Mouse (Mus musculus) lung, adult 2 months (tissue): Measurements from ENCODE around the gene Olfr1378. TPM values are rescaled to one million over a fixed set of nuclear protein-coding genes. Genes with fewer than 3 reads are reported as not detected.

ENCODE experiments used
- DNase-seq: peaks from one replicate; pipeline ENCODE4 v3.0.0; 2022
- H3K4me1 ChIP-seq: fragments of 200-500 bp; 2 replicates; pipeline ENCODE4 v1.6.1; 2011; ENCODE audit warnings: low read length; ENCODE audit not compliant: control insufficient read depth, insufficient read depth
- H3K4me3 ChIP-seq: fragments of 200-500 bp; replicated peaks from 2 replicates; pipeline ENCODE3; 2011; ENCODE audit warnings: low read depth, mild to moderate bottlenecking, control low read depth, low read length; ENCODE audit errors: extremely low read depth
- CTCF ChIP-seq: fragments of 200-500 bp; IDR thresholded peaks from 2 replicates; pipeline ENCODE4 v1.5.1; 2011; ENCODE audit warnings: mild to moderate bottlenecking, low read length, control low read depth; ENCODE audit not compliant: insufficient read depth
- POLR2A ChIP-seq: fragments of 200-500 bp; IDR thresholded peaks from 2 replicates; pipeline ENCODE4 v1.6.1; 2011; ENCODE audit warnings: low read depth, mild to moderate bottlenecking, control low read depth, low read length, borderline replicate concordance; ENCODE audit errors: extremely low read depth
- WGBS: fragments of 180-500 bp; shearing (Covaris S2); methylation state at CpG from one replicate; pipeline ENCODE4 v1.1.7; 2018; 5-methylcytosine and 5-hydroxymethylcytosine counted together
- polyA plus RNA-seq: library from polyadenylated mRNA; depleted of rRNA; stranded (reverse); fragments of >200 nt; gene quantifications from 2 replicates; pipeline ENCODE4 v1.2.3, GENCODE M21; 2012; rRNA removed

The Olfr1378 gene
- polyA plus RNA-seq, 1 experiment, result not detected

DNA sequence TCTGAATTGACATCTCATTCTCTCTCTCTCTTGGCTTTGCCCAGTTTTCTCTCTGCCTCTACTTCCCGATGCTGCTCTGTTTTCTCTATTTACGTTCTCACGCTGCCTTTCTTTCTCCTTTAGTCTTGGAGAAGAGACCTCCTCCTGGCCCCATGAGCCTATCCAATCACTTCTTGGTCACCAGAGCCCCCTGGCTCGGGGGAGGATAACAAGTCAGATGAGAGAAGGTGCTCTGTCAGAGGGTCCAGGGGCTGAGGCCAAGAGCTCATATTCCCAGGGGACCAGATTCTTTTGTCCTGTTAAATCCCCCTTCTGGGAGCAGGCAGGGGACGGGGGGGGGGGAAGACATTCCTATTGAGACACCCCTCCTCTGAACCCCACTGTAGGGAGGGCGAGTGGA, 12.7 kb upstream of the Olfr1378 start, which contains the start of gene Prop1:
TSS of gene Prop1 (minus strand) at position 101 of the 400 bp plus-strand sequence.
- no peak for TF ChIP-seq CTCF
- no peak for TF ChIP-seq POLR2A
- DNase-seq, result no peak
- Histone ChIP-seq H3K4me3 (no peak within 1 kb of the TSS), H3K4me1 (no peaks in the 10 kb centered on the region)
- 72% methylated on average over 6 of the region's 6 CpGs for WGBS

DNA sequence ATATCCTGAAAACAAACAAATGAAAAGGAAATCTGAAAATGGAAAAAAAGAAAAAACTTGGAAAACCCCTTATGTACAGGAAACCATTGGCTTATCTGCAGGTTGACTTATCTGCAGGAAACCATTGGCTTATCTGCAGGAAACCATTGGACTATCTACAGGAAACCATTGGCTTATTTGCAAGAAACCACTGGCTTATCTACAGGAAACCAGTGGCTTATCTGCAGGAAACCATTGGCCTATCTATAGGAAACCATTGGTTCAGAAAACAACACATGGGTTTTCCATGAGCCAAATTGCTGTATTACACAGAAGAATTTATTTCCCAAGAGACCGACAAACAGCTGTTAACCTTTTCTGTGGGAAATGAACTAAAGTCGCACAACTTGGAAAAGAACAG, 1.4 kb upstream of the Olfr1378 start:
- WGBS, result 38% methylated on average over 2 of the region's 2 CpGs
- no peak for TF ChIP-seq POLR2A
- TF ChIP-seq CTCF, result no peak
- no peak overlapping the region for H3K4me3 ChIP-seq
- no peak for DNase-seq
- no peaks in the 10 kb centered on the region for H3K4me1 ChIP-seq

DNA sequence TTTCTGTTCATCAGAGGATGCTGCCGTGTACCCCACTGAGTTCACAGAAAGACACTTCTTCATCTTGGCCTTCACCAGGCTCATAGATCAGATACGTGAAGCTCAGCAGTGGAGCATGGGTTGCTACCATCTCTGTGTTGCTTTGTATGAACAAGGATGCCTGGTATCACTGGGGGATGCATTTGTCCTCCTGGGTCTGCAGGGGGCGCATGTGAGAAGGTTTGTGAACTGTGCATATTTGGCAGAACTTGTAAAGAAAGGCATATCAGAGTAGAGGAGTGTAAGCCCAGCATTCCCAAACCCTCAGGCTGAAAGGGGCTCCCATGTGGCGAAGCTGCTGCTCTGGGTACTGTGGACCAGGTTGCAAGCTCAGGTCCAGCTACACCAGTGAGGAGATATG, 10.9 kb downstream of the Olfr1378 start:
- H3K4me3 ChIP-seq, result no peak overlapping the region
- WGBS, result 70% methylated on average over 4 of the region's 4 CpGs
- no peak for DNase-seq
- TF ChIP-seq CTCF (no peak), POLR2A (no peak)
- H3K4me1 ChIP-seq, result no peaks in the 10 kb centered on the region

DNA sequence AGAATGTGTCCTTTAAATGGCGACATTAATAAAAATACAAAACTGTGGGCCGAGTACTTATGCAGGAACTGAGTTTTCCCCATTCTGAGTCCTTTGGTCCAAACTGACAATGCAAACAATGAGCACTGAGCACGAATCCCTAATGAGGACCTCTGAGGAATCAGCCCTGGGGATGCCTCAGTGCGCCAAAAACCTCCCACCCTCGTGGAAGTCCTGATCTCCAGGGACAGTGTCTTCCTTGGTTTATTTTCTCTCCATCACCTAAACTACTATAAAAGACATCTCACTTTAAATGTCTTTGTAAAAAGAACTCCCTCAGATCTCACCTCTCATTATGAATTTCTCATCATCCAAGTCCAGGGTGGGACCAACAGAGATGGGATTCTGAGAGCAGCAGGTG, 15.3 kb downstream of the Olfr1378 start, which contains the start of gene Olfr1377:
TSS of gene Olfr1377 (plus strand) at position 301 of the 400 bp plus-strand sequence.
- WGBS, result 56% methylated on average over 5 of the region's 5 CpGs
- DNase-seq, result no peak
- H3K4me1 ChIP-seq, result no peaks in the 10 kb centered on the region
- H3K4me3 ChIP-seq, result no peak within 1 kb of the TSS
- TF ChIP-seq POLR2A, result no peak
- no peak for TF ChIP-seq CTCF

GRCm38 (mm10) chr11:51003296-51003695, 37.0 kb downstream of the Olfr1378 start, which contains the start of gene Olfr51:
Gene Olfr51 (plus strand): TSS chr11:51003596.
- H3K4me3 ChIP-seq, result no peak within 1 kb of the TSS
- TF ChIP-seq POLR2A, result no peak
- TF ChIP-seq CTCF, result no peak
- H3K4me1 ChIP-seq, result no peaks in the 10 kb centered on the region
- no peak for DNase-seq
- 66% methylated on average over 5 of the region's 5 CpGs for WGBS

DNA sequence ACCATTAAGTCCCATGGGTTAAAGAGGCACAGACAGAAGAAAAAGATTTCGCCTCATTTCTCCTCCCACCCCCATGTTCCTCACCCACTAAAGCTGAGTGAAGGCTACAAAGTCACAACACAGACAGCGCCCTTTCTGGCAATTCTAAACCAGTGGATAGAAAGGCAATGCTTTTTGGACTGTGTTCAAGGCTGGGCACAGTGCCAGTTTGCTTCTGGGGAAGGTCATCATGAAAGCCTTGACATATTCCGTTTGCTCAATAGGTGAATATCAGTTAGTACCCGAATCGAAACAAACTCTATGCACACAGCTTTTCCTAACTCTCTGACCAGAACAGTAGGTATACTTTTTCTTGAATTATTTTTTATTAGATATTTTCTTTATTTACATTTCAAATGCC, 45.5 kb downstream of the Olfr1378 start:
- Histone ChIP-seq H3K4me3 (no peak overlapping the region), H3K4me1 (no peaks in the 10 kb centered on the region)
- TF ChIP-seq POLR2A (no peak), CTCF (no peak)
- DNase-seq, result no peak
- WGBS, result 44% methylated on average over 5 of the region's 5 CpGs

- Histone ChIP-seq H3K4me1 (no peaks in the 10 kb centered on the region), H3K4me3 (no peak within 1 kb of the TSS)
- no peak for TF ChIP-seq POLR2A
- no peak for TF ChIP-seq CTCF
- no peak for DNase-seq
- 50% methylated on average over 1 of the region's 1 CpGs for WGBS
These were observed 47.6 kb downstream of the Olfr1378 start, which contains the start of gene Olfr54 for GRCm38 (mm10) chr11:51013936-51014335. Gene Olfr54 (plus strand): TSS chr11:51014236.

- DNase-seq, result no peak
- WGBS, result 47% methylated on average over 2 of the region's 2 CpGs
- TF ChIP-seq CTCF (no peak), POLR2A (no peak)
- H3K4me1 ChIP-seq, result no peaks in the 10 kb centered on the region
- H3K4me3 ChIP-seq, result no peak overlapping the region
These were observed 50.0 kb downstream of the Olfr1378 start for GRCm38 (mm10) chr11:51016341-51016740.

Other genes with a start within 250 kb of the Olfr1378 start
- 1.5 and 2.5 TPM in 2 replicates for gene Zfp354c, start 138.8 kb upstream of the Olfr1378 start, polyA plus RNA-seq
- 0.26 and 0.32 TPM in 2 replicates for gene Zfp879, start 125.0 kb upstream of the Olfr1378 start, polyA plus RNA-seq
- gene Grm6, start 115.8 kb upstream of the Olfr1378 start, polyA plus RNA-seq, result 0.09 and 0.17 TPM in 2 replicates
- gene Zfp454, start 78.9 kb upstream of the Olfr1378 start, polyA plus RNA-seq, result 0.49 and 0.72 TPM in 2 replicates
- gene Zfp2, start 50.4 kb upstream of the Olfr1378 start, polyA plus RNA-seq, result 0.74 and 1.4 TPM in 2 replicates
- gene Zfp354b, start 34.9 kb upstream of the Olfr1378 start, polyA plus RNA-seq, result 0.19 and 0.28 TPM in 2 replicates
- gene 4933414I15Rik, start 22.8 kb upstream of the Olfr1378 start, polyA plus RNA-seq, result not detected in 2 replicates
- gene Prop1, start 12.8 kb upstream of the Olfr1378 start, polyA plus RNA-seq, result not detected in 2 replicates
- gene Olfr1377, start 15.4 kb downstream of the Olfr1378 start, polyA plus RNA-seq, result not detected in 2 replicates
- not detected in 2 replicates for gene Olfr51, start 37.1 kb downstream of the Olfr1378 start, polyA plus RNA-seq
- gene Olfr54, start 47.7 kb downstream of the Olfr1378 start, polyA plus RNA-seq, result not detected in 2 replicates
- gene Olfr1375, start 81.6 kb downstream of the Olfr1378 start, polyA plus RNA-seq, result not detected in 2 replicates
- 1.9 TPM in 2 replicates for gene Zfp354a, start 92.7 kb downstream of the Olfr1378 start, polyA plus RNA-seq